Mouse (Mus musculus) lung, embryonic 14.5 days (tissue): ENCODE measurements at regions not wholly inside any gene's neighbourhood (a gene's known extent, or its start where the extent isn't known, plus 50 kb on each side); places are given as distances from the start of the nearest gene placed in this dataset.

Experiments used
- ATAC-seq: fragments of 200-750 bp; cut with Nextera tagmentation; 2 replicates; pipeline ENCODE4 v1.8.0; 2017; ENCODE audit warnings: mild to moderate bottlenecking, moderate TSS enrichment, moderate library complexity; ENCODE audit not compliant: insufficient read depth
- DNase-seq: peaks from one replicate; pipeline ENCODE4 v3.0.0-alpha.2; 2015
- H3K27ac ChIP-seq: fragments of 300-500 bp; sonication (generic); 2 replicates; pipeline ENCODE4 v1.5.1; 2014; ENCODE audit warnings: low read depth, mild to moderate bottlenecking, moderate library complexity
- H3K27me3 ChIP-seq: fragments of 300-500 bp; sonication (generic); 2 replicates; pipeline ENCODE4 v1.6.1; 2014; ENCODE audit warnings: low read length, control low read depth; ENCODE audit not compliant: insufficient read depth
- H3K36me3 ChIP-seq: fragments of 300-500 bp; sonication (generic); 2 replicates; pipeline ENCODE4 v1.6.1; 2014; ENCODE audit warnings: control low read depth; ENCODE audit not compliant: insufficient read depth
- H3K4me1 ChIP-seq: fragments of 300-500 bp; sonication (generic); 2 replicates; pipeline ENCODE4 v1.6.1; 2014; ENCODE audit warnings: antibody characterized with exemption, control low read depth; ENCODE audit not compliant: insufficient read depth
- H3K4me2 ChIP-seq: fragments of 300-500 bp; sonication (generic); 2 replicates; pipeline ENCODE4 v1.6.1; 2014; ENCODE audit warnings: mild to moderate bottlenecking
- H3K4me3 ChIP-seq: fragments of 300-500 bp; sonication (generic); 2 replicates; pipeline ENCODE4 v1.5.1; 2014; ENCODE audit warnings: low read depth, low read length
- H3K9ac ChIP-seq: fragments of 300-500 bp; sonication (generic); 2 replicates; pipeline ENCODE4 v1.6.1; 2014
- H3K9me3 ChIP-seq: fragments of 300-500 bp; sonication (generic); 2 replicates; pipeline ENCODE4 v1.6.1; 2016; ENCODE audit warnings: low read depth, low read length, control low read depth
- CTCF ChIP-seq: IDR thresholded peaks from 2 replicates; pipeline ENCODE4 v1.5.1; 2016; ENCODE audit warnings: antibody characterized with exemption, low read depth
- WGBS: fragments of 180-500 bp; shearing (Covaris S2); extraction: QIAGEN DNeasy Blood & Tissue Kit; methylation state at CpG from one replicate; pipeline ENCODE4 v1.1.7; 2014; 5-methylcytosine and 5-hydroxymethylcytosine counted together

DNA sequence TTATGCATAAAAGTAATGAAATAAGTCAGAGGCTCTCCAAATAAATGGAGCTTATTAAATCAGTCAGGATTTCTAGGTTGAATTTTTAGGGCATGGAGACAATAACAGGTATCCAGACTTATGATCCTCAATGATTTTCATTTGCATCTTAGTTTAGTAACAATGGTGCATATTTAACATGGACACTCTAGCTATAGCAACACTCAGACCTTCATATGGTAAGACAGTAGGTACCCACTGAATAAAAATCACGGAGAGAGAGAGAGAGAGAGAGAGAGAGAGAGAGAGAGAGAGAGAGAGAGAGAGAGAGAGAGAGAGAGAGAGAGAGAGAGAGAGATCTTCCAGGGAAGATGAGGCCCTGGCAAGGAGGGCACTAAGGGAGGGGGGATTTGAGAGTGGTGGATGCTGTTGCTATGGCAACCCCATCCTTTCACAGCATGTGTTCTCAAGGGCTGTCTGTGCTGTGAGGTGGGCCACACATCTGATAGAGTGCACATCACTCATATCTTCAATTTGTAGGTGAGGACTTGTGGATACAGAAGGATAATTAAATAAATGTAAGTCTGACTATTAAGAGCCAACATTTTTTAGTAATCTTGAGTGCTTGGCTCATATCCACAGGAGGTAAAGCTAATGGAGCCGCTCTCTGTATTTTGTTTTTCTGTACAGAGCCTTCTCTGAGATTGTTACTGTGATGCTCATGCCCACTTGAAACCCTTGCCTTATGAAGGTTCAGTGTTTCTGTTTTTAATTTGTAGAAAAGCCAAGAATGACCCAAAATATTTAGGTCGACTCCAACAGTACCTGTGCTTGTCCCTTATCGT is 227.7 kb downstream of the Otor start:
- Histone ChIP-seq H3K36me3 (no peaks in the 10 kb centered on the region), H3K9me3 (no peaks in the 10 kb centered on the region), H3K9ac (no peak overlapping the region), H3K4me2 (no peak overlapping the region), H3K4me1 (no peaks in the 10 kb centered on the region), H3K4me3 (no peak overlapping the region), H3K27ac (no peak overlapping the region), H3K27me3 (no peaks in the 10 kb centered on the region)
- 78% methylated on average over 4 of the region's 4 CpGs for WGBS
- no peak for ATAC-seq
- TF ChIP-seq CTCF: no peak
- no peak for DNase-seq

DNA sequence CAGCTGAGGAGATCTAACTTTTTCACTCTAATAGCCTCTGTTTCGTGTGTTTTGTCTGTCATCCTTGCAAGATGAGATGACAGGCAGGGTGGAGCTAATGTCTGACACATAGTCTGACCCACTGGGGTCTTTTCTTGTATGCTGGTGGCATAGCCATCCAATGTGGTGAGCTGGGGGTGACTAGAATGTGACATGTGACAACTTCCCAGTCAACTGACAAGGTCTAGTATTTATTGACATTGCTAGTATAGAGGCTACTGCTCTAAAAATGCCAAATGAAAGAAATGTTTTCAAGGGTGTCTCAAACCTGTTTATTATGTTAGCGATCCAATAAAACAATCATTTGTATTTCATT is 228.3 kb downstream of the Otor start:
- H3K9me3 ChIP-seq: no peaks in the 10 kb centered on the region
- no peaks in the 10 kb centered on the region for H3K36me3 ChIP-seq
- no peak overlapping the region for H3K4me3 ChIP-seq
- no peak overlapping the region for H3K4me2 ChIP-seq
- no peak overlapping the region for H3K27ac ChIP-seq
- no peak overlapping the region for H3K9ac ChIP-seq
- DNase-seq: no peak
- ATAC-seq: no peak
- H3K4me1 ChIP-seq: no peaks in the 10 kb centered on the region
- 59% methylated on average over 2 of the region's 2 CpGs for WGBS
- H3K27me3 ChIP-seq: no peaks in the 10 kb centered on the region
- TF ChIP-seq CTCF: no peak

DNA sequence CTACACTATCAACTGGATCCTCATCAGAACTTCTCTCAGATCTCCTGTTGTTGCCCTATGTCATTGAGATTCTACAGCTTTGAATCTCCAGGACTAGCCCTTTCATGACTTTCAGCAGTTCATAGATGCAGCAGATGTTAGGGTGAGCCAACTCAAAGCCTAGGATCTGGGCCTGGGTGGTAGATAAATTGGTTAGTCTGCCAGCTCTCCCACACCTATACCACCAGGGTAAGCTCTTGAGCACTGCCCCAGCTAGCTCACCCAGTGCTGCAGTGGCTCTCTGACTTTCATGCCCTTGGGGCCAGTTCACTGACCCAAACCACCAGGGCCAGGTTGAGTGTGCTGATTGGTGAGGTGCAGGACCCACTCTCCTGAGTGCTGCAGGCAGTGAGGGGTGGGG is 220.5 kb upstream of the Pcsk2 start:
- Histone ChIP-seq H3K27ac (no peak overlapping the region), H3K4me3 (no peak overlapping the region), H3K36me3 (no peaks in the 10 kb centered on the region), H3K4me1 (no peaks in the 10 kb centered on the region), H3K9ac (no peak overlapping the region), H3K9me3 (no peaks in the 10 kb centered on the region), H3K27me3 (no peaks in the 10 kb centered on the region), H3K4me2 (no peak overlapping the region)
- TF ChIP-seq CTCF: no peak
- DNase-seq (no peak), ATAC-seq (no peak)

DNA sequence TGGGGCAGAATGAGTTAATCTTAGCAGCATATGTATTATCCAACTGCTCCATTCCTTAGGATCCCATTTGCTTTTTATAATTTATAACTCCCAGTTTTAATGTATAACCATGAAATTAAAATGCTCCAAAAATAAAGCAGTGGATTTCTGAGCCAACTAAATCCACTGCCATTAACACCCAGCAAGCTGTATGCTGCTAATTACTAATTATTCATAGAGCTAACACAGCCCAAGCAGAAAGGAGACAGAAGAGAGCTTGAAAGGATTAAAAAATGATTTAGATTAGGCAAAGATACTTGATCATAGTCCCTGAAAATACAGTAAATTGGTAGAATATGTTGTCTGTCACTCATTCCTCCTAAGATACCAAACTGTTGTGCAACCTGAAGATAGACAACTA is 213.9 kb upstream of the Pcsk2 start:
- no peak for TF ChIP-seq CTCF

DNA sequence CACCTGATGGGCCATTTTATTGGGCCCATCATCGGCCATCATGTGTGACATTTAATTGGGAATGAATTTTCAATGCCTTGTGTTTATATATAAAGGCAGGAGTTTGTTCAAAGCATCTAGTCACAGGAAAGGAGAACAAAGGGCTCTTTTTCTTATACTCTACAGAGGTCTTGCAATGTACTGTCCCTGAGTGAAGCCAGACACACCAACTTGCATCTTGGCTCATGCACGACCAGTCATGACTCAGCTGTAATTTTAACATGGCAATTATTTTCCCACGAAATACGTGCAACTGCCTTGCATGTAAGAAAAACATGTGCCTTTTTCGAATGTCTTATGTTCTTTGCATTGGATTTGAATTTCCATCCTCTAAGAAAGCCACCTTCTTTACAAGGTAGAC is 205.6 kb upstream of the Pcsk2 start:
- no peak for ATAC-seq
- Histone ChIP-seq H3K9ac (no peak overlapping the region), H3K27me3 (no peaks in the 10 kb centered on the region), H3K27ac (no peak overlapping the region), H3K9me3 (no peaks in the 10 kb centered on the region), H3K4me3 (no peak overlapping the region), H3K4me1 (no peaks in the 10 kb centered on the region), H3K36me3 (no peaks in the 10 kb centered on the region), H3K4me2 (no peak overlapping the region)
- no peak for TF ChIP-seq CTCF
- WGBS: 76% methylated on average over 5 of the region's 5 CpGs
- DNase-seq: no peak

More for the DNA sequence above, 213.9 kb upstream of the Pcsk2 start:
- H3K9ac ChIP-seq: no peak overlapping the region
- no peaks in the 10 kb centered on the region for H3K27me3 ChIP-seq
- DNase-seq (no peak), ATAC-seq (no peak)
- H3K27ac ChIP-seq: no peak overlapping the region
- H3K4me2 ChIP-seq: no peak overlapping the region
- no peak overlapping the region for H3K4me3 ChIP-seq
- H3K9me3 ChIP-seq: no peaks in the 10 kb centered on the region
- H3K4me1 ChIP-seq: no peaks in the 10 kb centered on the region
- H3K36me3 ChIP-seq: no peaks in the 10 kb centered on the region

DNA sequence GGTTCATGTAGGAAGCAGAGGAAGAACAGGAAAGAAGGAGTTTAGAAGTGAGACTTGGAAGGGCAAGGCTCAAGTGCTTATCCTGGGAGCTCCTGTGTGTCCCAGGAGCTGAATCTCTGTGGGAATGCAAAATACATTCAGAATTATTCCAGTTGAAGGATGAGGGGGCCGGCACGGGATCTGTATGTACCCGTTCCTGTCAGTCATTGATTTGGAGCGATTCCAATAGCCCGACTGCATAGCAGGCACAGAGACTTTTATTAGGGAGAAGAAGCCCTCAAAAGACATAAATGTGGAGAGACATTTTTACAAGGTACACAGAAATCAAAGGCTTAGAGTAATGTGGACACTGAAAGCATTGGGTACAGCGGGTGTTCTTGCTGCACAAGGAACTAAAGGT is 181.8 kb upstream of the Pcsk2 start:
- Histone ChIP-seq H3K4me2 (no peak overlapping the region), H3K27me3 (no peaks in the 10 kb centered on the region), H3K36me3 (no peaks in the 10 kb centered on the region), H3K4me1 (no peaks in the 10 kb centered on the region), H3K27ac (no peak overlapping the region), H3K4me3 (no peak overlapping the region), H3K9ac (no peak overlapping the region), H3K9me3 (no peaks in the 10 kb centered on the region)
- DNase-seq: no peak
- no peak for TF ChIP-seq CTCF
- 82% methylated on average over 6 of the region's 6 CpGs for WGBS
- no peak for ATAC-seq

DNA sequence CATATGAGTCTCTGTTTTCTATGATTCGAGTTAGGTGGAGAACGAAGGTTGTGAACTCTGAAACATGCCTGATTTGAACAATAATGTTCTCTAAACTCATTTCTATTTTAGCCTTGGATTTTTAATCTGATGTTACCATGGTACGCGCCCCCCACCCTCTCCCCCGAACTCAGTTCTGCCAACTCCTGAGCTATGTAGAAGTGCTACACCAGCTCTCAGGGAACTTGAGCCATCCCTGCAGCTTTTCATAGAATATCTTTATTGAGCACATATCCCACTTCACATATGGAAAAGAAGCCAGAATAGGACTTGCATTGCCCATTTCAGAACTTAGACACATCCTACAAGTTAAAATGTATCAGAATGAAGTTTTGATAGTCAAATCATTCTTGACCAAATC is 180.0 kb upstream of the Pcsk2 start:
- no peak overlapping the region for H3K9ac ChIP-seq
- no peaks in the 10 kb centered on the region for H3K4me1 ChIP-seq
- H3K36me3 ChIP-seq: no peaks in the 10 kb centered on the region
- H3K27ac ChIP-seq: no peak overlapping the region
- H3K4me2 ChIP-seq: no peak overlapping the region
- no peaks in the 10 kb centered on the region for H3K27me3 ChIP-seq
- no peak for TF ChIP-seq CTCF
- 90% methylated on average over 5 of the region's 5 CpGs for WGBS
- H3K4me3 ChIP-seq: no peak overlapping the region
- no peaks in the 10 kb centered on the region for H3K9me3 ChIP-seq
- no peak for ATAC-seq
- DNase-seq: no peak
